Mouse (Mus musculus): ENCODE measurements around the gene Hmcn1. TPM values are rescaled to one million over a fixed set of nuclear protein-coding genes. Genes with fewer than 3 reads are reported as not detected.

The Hmcn1 gene
- polyA plus RNA-seq, 1 experiment from 2014 or later = 20.4 TPM

- no peak for ATAC-seq (ENCODE audit: insufficient number of reproducible peaks, low FRiP score, low TSS enrichment, low read depth)
- WGBS = 72% methylated on average over 3 of the region's 3 CpGs
These were observed 436.6 kb downstream of the Hmcn1 start for GRCm38 (mm10) chr1:150556621-150557020.

GRCm38 (mm10) chr1:150551390-150551789 lies 441.8 kb downstream of the Hmcn1 start:
- no peaks in the 10 kb centered on the region for H3K9me3 ChIP-seq
- ATAC-seq (ENCODE audit: insufficient number of reproducible peaks, low FRiP score, low TSS enrichment, low read depth) = peak; percentile 58; the same call in 1 of the 2 replicates
- 0 out of 2 replicates have a peak, but pooled peaks cover 4% of the 10 kb centered on the region for H3K4me1 ChIP-seq

More at GRCm38 (mm10) chr1:150556621-150557020, 436.6 kb downstream of the Hmcn1 start:
- Histone ChIP-seq H3K9me3 (no peaks in the 10 kb centered on the region), H3K4me3 (no peak overlapping the region), H3K27ac (no peak overlapping the region), H3K9ac (no peak overlapping the region), H3K36me3 (0 out of 2 replicates have a peak, but pooled peaks cover 6% of the 10 kb centered on the region), H3K27me3 (no peaks in the 10 kb centered on the region), H3K4me1 (no peaks in the 10 kb centered on the region), H3K4me2 (no peak overlapping the region)

GRCm38 (mm10) chr1:150546463-150546862 lies 446.8 kb downstream of the Hmcn1 start:
- Histone ChIP-seq H3K9me3 (no peaks in the 10 kb centered on the region), H3K4me2 (no peak overlapping the region), H3K4me3 (no peak overlapping the region), H3K4me1 (peaks cover 17% of the 10 kb centered on the region), H3K27me3 (no peaks in the 10 kb centered on the region), H3K9ac (no peak overlapping the region), H3K36me3 (no peaks in the 10 kb centered on the region), H3K27ac (no peak overlapping the region; the same call in 1 of the 2 replicates)
- 34% methylated on average over 3 of the region's 3 CpGs for WGBS
- ATAC-seq (ENCODE audit: insufficient number of reproducible peaks, low FRiP score, low TSS enrichment, low read depth) = no peak

More at GRCm38 (mm10) chr1:150551390-150551789, 441.8 kb downstream of the Hmcn1 start:
- 65% methylated on average over 1 of the region's 1 CpGs for WGBS
- no peak overlapping the region for H3K4me2 ChIP-seq
- no peak overlapping the region for H3K4me3 ChIP-seq
- H3K27me3 ChIP-seq = no peaks in the 10 kb centered on the region
- H3K36me3 ChIP-seq = no peaks in the 10 kb centered on the region
- no peak overlapping the region for H3K9ac ChIP-seq
- no peak overlapping the region for H3K27ac ChIP-seq

- 6% methylated on average over 5 of the region's 5 CpGs for WGBS
- ATAC-seq (ENCODE audit: insufficient number of reproducible peaks, low FRiP score, low TSS enrichment, low read depth) = peak; percentile 75; the same call in 1 of the 2 replicates
- H3K4me2 ChIP-seq = no peak overlapping the region
- no peak overlapping the region for H3K4me3 ChIP-seq
- H3K36me3 ChIP-seq = no peaks in the 10 kb centered on the region
- H3K4me1 ChIP-seq = peaks cover 28% of the 10 kb centered on the region
- H3K27ac ChIP-seq = no peak overlapping the region
- no peak overlapping the region for H3K9ac ChIP-seq
- H3K9me3 ChIP-seq = no peaks in the 10 kb centered on the region
- no peaks in the 10 kb centered on the region for H3K27me3 ChIP-seq
These were observed 453.0 kb downstream of the Hmcn1 start for GRCm38 (mm10) chr1:150540267-150540666.

GRCm38 (mm10) chr1:150537410-150538128 lies 455.7 kb downstream of the Hmcn1 start:
- no peak overlapping the region for H3K4me3 ChIP-seq
- no peak for ATAC-seq (ENCODE audit: insufficient number of reproducible peaks, low FRiP score, low TSS enrichment, low read depth)
- no peaks in the 10 kb centered on the region for H3K36me3 ChIP-seq
- WGBS = 41% methylated on average over 6 of the region's 6 CpGs
- H3K27me3 ChIP-seq = no peaks in the 10 kb centered on the region
- peaks cover 27% of the 10 kb centered on the region for H3K4me1 ChIP-seq
- peak overlapping the region; percentile 69; the same call in 1 of the 2 replicates for H3K27ac ChIP-seq
- H3K9ac ChIP-seq = no peak overlapping the region
- H3K9me3 ChIP-seq = no peaks in the 10 kb centered on the region
- H3K4me2 ChIP-seq = no peak overlapping the region

GRCm38 (mm10) chr1:150535770-150536534 lies 457.3 kb downstream of the Hmcn1 start:
- H3K9me3 ChIP-seq = no peaks in the 10 kb centered on the region
- peak overlapping the region; percentile 86 for H3K27ac ChIP-seq
- no peaks in the 10 kb centered on the region for H3K36me3 ChIP-seq
- H3K27me3 ChIP-seq = no peaks in the 10 kb centered on the region
- 0 out of 2 replicates have a peak overlapping the region, but pooled peaks have one; percentile 5 for H3K4me2 ChIP-seq
- peaks cover 27% of the 10 kb centered on the region for H3K4me1 ChIP-seq
- H3K9ac ChIP-seq = no peak overlapping the region
- H3K4me3 ChIP-seq = no peak overlapping the region
- 26% methylated on average over 16 of the region's 16 CpGs for WGBS
- 0 out of 2 replicates have a peak, but pooled peaks have one; percentile 42 for ATAC-seq (ENCODE audit: insufficient number of reproducible peaks, low FRiP score, low TSS enrichment, low read depth)

GRCm38 (mm10) chr1:150534587-150534986 lies 458.6 kb downstream of the Hmcn1 start:
- H3K27ac ChIP-seq = peak overlapping the region; percentile 75
- peaks cover 27% of the 10 kb centered on the region for H3K4me1 ChIP-seq
- WGBS = 49% methylated on average over 8 of the region's 8 CpGs
- H3K4me3 ChIP-seq = no peak overlapping the region
- H3K9me3 ChIP-seq = no peaks in the 10 kb centered on the region
- no peaks in the 10 kb centered on the region for H3K36me3 ChIP-seq
- ATAC-seq (ENCODE audit: insufficient number of reproducible peaks, low FRiP score, low TSS enrichment, low read depth) = peak; percentile 76; the same call in 1 of the 2 replicates
- no peak overlapping the region for H3K9ac ChIP-seq
- no peaks in the 10 kb centered on the region for H3K27me3 ChIP-seq
- no peak overlapping the region for H3K4me2 ChIP-seq

- Histone ChIP-seq H3K4me1 (no peaks in the 10 kb centered on the region), H3K9ac (no peak overlapping the region), H3K4me2 (no peak overlapping the region), H3K27ac (no peak overlapping the region), H3K36me3 (no peaks in the 10 kb centered on the region), H3K9me3 (no peaks in the 10 kb centered on the region), H3K4me3 (no peak overlapping the region), H3K27me3 (no peaks in the 10 kb centered on the region)
- WGBS = 89% methylated on average over 2 of the region's 2 CpGs
- ATAC-seq (ENCODE audit: insufficient number of reproducible peaks, low FRiP score, low TSS enrichment, low read depth) = no peak
These were observed 480.2 kb downstream of the Hmcn1 start for GRCm38 (mm10) chr1:150513041-150513440.

Other genes with a start within 250 kb of the Hmcn1 start
- 0.16 TPM in 1 of 2 replicates, not detected in the other for gene Gm47985, start 189.1 kb upstream of the Hmcn1 start, polyA plus RNA-seq (2015; fragmentation: Nextera tagmentation; extraction: Ambion mirVana)
- not detected in 2 replicates for gene Gm8947, start 198.9 kb upstream of the Hmcn1 start, polyA plus RNA-seq (2015; fragmentation: Nextera tagmentation; extraction: Ambion mirVana)
- 0.19 and 0.38 TPM in 2 replicates for gene Gm47995, start 205.0 kb upstream of the Hmcn1 start, polyA plus RNA-seq (2015; fragmentation: Nextera tagmentation; extraction: Ambion mirVana)
- not detected in 2 replicates for gene 3110040M04Rik, start 210.7 kb upstream of the Hmcn1 start, polyA plus RNA-seq (2015; fragmentation: Nextera tagmentation; extraction: Ambion mirVana)
- 0.15 TPM in 1 of 2 replicates, not detected in the other for gene Gm47996, start 216.7 kb upstream of the Hmcn1 start, polyA plus RNA-seq (2015; fragmentation: Nextera tagmentation; extraction: Ambion mirVana)